Mouse (Mus musculus) kidney, embryonic 14.5 days (tissue): ENCODE data around the gene Sec22c. TPM values are rescaled to one million over a fixed set of nuclear protein-coding genes. Genes with fewer than 3 reads are reported as not detected.
A peak's percentile ranks its signal among the peaks of the same experiment; 100 is the strongest.

Source experiments
- ATAC-seq: fragments of 200-750 bp; cut with Nextera tagmentation; 2 replicates; pipeline ENCODE4 v1.8.0; 2017; ENCODE audit warnings: moderate number of reproducible peaks, mild to moderate bottlenecking, moderate TSS enrichment, moderate library complexity; ENCODE audit not compliant: low FRiP score, low TSS enrichment
- H3K27ac ChIP-seq: fragments of 300-500 bp; sonication (generic); 2 replicates; pipeline ENCODE4 v1.5.1; 2014; ENCODE audit warnings: low read depth, mild to moderate bottlenecking, low read length, moderate library complexity, mixed read lengths
- H3K27me3 ChIP-seq: fragments of 300-500 bp; sonication (generic); 2 replicates; pipeline ENCODE4 v1.6.1; 2014; ENCODE audit warnings: mild to moderate bottlenecking, low read length; ENCODE audit not compliant: control insufficient read depth, insufficient read depth
- H3K36me3 ChIP-seq: fragments of 300-500 bp; sonication (generic); 2 replicates; pipeline ENCODE4 v1.6.1; 2014; ENCODE audit warnings: low read length, mixed read lengths; ENCODE audit not compliant: control insufficient read depth, insufficient read depth
- H3K4me1 ChIP-seq: fragments of 300-500 bp; sonication (generic); 2 replicates; pipeline ENCODE4 v1.6.1; 2014; ENCODE audit warnings: low read length, mixed read lengths; ENCODE audit not compliant: control insufficient read depth, insufficient read depth
- H3K4me2 ChIP-seq: fragments of 300-500 bp; sonication (generic); replicated peaks from 2 replicates; pipeline ENCODE4 v1.6.1; 2014; ENCODE audit warnings: low read depth, mild to moderate bottlenecking, low read length
- H3K4me3 ChIP-seq: fragments of 300-500 bp; sonication (generic); 2 replicates; pipeline ENCODE4 v1.5.1; 2014; ENCODE audit warnings: mild to moderate bottlenecking, low read length
- H3K9ac ChIP-seq: fragments of 300-500 bp; sonication (generic); 2 replicates; pipeline ENCODE4 v1.6.1; 2014; ENCODE audit warnings: low read depth, mild to moderate bottlenecking, low read length, moderate library complexity
- H3K9me3 ChIP-seq: fragments of 300-500 bp; sonication (generic); 2 replicates; pipeline ENCODE4 v1.6.1; 2016; ENCODE audit warnings: low read length; ENCODE audit not compliant: control insufficient read depth
- WGBS: fragments of 180-500 bp; shearing (Covaris S2); extraction: QIAGEN DNeasy Blood & Tissue Kit; methylation state at CpG from one replicate; pipeline ENCODE4 v1.1.7; 2014; 5-methylcytosine and 5-hydroxymethylcytosine counted together
- polyA plus RNA-seq: library from polyadenylated mRNA; unstranded; fragments of >200 nt; fragmentation: Nextera tagmentation; extraction: Ambion mirVana; gene quantifications from 2 replicates; pipeline ENCODE4 v1.2.1, GENCODE M21; 2014

Gene Sec22c
- polyA plus RNA-seq, 1 experiment from 2014 or later = 12.0 TPM

DNA sequence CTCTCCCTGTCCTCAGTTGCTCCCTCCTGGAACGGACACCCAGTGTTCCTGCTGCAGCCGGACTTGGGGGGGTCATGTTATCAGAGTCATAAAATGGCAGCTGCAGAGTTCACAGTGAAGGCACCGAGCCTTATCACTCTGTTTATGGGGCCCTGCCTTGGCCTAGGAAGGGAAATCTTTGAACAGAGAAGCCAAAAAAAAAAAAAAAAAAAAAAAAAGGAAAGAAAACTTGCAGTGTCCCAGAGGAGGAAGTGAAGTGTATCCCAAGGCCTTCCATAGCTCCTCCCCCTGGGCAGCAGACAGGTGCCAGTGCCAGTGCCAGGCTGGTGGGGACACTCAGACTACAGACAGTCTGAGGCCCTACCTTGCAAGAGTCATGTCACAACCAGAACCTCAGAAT, 60.4 kb downstream of the Sec22c start:
- Histone ChIP-seq H3K4me1 (peaks cover 12% of the 10 kb centered on the region; the same call in 1 of the 2 replicates), H3K4me2 (no peak overlapping the region), H3K27me3 (peaks cover 45% of the 10 kb centered on the region), H3K36me3 (no peaks in the 10 kb centered on the region), H3K9me3 (no peaks in the 10 kb centered on the region), H3K27ac (no peak overlapping the region), H3K9ac (no peak overlapping the region), H3K4me3 (no peak overlapping the region)
- 31% methylated on average over 3 of the region's 3 CpGs for WGBS
- no peak for ATAC-seq

DNA sequence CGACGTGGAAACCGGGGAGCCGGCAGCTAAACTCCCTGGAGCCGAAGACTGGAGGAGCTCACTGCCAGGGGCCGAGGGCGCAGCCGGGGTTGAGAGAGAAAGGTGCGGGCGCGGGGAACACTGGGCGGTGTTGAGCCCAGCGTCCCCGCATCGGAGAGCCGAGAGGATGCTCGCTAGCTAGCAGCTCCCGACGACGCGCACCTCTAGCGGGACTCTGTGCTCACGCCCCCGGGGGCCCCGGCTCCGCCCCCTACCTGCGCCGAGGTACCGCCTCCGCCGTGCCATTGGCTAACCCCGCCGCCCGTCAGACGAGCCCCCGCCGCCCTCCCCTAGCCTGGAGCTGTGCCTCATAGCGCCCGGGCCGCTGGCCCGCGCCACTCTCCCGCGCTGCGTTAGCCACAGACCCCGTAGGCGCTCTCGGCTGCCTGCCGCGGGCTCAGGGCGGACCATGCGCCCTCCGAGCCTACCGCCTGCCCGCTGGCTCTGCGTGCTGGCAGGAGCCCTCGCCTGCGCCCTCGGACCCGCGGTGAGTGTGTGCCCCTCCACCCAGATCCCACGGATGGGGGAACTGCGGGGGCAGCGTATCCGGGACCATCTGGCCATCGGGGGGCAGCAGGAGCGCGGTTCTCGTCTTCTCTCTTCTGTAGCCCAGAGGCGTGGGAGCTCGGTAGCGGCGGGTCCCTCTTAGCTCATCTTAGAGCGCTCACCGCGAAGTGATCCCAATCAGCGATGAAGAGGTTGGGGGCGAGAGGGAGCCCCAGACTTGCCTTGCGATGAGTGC, 62.7 kb downstream of the Sec22c start, which contains the start of gene Vipr1:
Gene Vipr1 (plus strand): TSS at position 316 of the 781 bp plus-strand sequence.
- Histone ChIP-seq H3K9ac (peak within 1 kb of the TSS; percentile 50), H3K27ac (no peak within 1 kb of the TSS), H3K9me3 (no peaks in the 10 kb centered on the region), H3K4me1 (peaks cover 12% of the 10 kb centered on the region; the same call in 1 of the 2 replicates), H3K36me3 (no peaks in the 10 kb centered on the region), H3K4me3 (peak within 1 kb of the TSS; percentile 46), H3K27me3 (peaks cover 52% of the 10 kb centered on the region), H3K4me2 (peak within 1 kb of the TSS; percentile 93)
- ATAC-seq = peak; percentile 85
- under 1% methylated on average over 66 of the region's 79 CpGs for WGBS

DNA sequence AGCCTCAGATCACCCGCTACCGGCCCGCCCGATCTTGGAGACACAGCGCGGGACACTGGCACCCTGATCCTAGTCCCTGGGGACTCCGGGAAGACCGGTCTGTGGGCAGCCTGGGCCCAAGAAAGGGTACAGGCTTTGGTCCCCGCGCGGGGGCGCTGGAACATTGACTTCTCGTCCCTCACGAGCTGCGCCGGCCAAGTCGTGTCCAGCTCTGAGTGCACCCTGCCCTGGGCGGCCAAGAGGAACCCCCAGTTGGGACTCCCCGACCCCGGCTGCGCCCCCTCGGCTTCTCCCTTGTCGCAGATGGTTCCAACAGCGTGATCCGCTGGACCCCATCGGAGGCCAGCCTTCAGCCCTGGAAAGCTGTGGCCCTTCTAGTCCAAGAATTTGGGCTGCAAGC, 63.3 kb downstream of the Sec22c start, which contains the start of gene Lyzl4:
Gene Lyzl4 (minus strand): TSS at position 96 of the 400 bp plus-strand sequence.
- Histone ChIP-seq H3K36me3 (no peaks in the 10 kb centered on the region), H3K27ac (no peak within 1 kb of the TSS), H3K4me2 (peak within 1 kb of the TSS; percentile 93), H3K9me3 (no peaks in the 10 kb centered on the region), H3K4me1 (peaks cover 12% of the 10 kb centered on the region; the same call in 1 of the 2 replicates), H3K27me3 (peaks cover 52% of the 10 kb centered on the region), H3K4me3 (peak within 1 kb of the TSS; percentile 46), H3K9ac (peak within 1 kb of the TSS; percentile 50)
- peak; percentile 77 for ATAC-seq
- WGBS = 0% methylated on average over 26 of the region's 26 CpGs

DNA sequence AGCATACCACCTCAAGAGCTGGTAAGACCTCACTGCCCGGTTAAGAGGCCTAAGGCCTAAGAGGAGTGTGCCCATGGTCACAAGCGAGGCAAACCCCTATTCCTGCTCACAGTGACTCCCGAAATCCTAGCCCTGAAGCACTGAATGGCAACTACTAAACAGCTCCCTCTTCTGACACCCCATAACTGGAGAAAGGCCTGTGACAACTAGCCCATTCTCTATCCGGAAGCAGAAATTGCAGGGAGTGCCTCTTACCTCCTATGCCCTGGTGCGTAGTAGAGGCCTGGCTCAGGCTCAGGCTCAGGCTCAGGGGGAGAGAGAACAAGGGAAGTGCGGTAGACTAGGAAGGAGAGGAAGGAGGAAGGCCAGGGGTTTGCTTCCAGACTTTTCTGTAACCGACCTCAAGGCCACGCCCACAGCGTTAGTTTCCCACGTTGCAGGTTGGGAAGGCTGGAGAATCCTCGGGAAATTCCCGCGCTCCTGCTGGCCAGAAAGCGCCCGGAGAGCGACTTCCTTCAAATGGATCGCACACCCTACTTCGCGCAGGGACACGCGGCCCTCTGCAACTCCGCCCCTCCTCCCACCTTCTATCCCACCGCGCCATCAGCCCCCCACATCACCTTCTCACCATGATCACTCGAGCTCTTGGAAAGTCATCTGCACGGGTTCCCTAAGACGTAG, 63.9 kb downstream of the Sec22c start:
- Histone ChIP-seq H3K9me3 (no peaks in the 10 kb centered on the region), H3K4me2 (peak overlapping the region; percentile 93), H3K4me3 (peak overlapping the region; percentile 46), H3K27ac (no peak overlapping the region), H3K9ac (peak overlapping the region; percentile 50; the same call in 1 of the 2 replicates), H3K36me3 (no peaks in the 10 kb centered on the region), H3K4me1 (peaks cover 12% of the 10 kb centered on the region; the same call in 1 of the 2 replicates), H3K27me3 (peaks cover 52% of the 10 kb centered on the region)
- 11% methylated on average over 27 of the region's 27 CpGs for WGBS
- peak; percentile 3; the same call in 1 of the 2 replicates for ATAC-seq

DNA sequence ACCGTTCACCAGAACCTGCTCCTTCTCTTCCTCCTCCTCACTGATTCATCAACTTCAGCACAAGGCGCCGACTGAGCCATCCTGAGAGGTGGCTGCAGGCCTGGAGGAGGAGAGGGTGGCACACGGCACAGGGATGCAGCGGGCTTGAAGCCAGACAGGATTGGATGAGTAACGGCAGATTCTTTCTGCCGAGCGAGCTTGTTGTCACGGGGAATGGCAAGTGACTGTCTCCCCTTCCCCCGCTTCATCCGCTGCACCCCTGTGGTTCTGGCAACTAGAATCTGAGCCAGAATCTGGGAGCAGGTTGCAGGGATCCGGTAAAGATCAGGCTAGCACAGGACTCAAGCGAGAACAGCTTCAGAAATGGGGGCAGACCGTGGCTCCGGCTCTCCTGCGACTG, 65.5 kb downstream of the Sec22c start:
- H3K27me3 ChIP-seq = peaks cover 52% of the 10 kb centered on the region
- WGBS = 47% methylated on average over 16 of the region's 16 CpGs

DNA sequence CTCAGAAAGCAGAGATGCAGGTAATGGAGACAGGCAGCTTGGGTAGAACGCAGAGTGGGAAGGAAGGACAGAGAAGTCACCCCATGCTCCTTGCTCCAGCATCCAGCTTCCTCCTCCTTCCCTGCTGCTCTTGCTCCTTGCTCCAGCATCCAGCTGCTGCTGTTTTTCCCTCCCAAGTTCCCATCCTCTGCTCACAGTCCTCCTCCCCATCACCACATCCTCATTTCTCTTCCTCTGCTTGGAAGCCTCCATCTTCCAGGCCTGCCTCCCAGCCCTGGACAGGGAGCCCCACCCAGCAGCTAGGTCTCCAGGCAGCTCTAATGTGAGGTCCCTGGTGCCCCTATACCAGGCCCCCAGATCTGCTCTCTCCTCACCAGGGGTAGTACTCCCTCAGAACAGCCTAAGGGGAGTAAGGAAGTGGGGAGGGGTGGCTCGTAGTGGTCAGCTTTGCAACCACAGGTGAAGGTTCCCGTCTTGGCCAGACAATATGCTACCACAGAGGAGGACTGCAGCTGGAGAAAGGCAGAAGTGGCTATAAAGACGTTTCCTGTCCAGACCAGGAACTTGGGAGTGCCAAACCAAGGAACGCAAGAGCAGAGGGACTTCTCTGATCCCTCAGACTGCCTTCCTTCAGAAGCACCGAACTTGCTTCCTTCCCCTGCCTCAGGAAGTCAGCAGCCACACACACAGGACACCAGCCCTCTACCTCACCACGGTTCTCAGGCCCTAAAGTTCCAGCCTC, 69.3 kb downstream of the Sec22c start:
- Histone ChIP-seq H3K27me3 (peaks cover 19% of the 10 kb centered on the region), H3K36me3 (no peaks in the 10 kb centered on the region), H3K9ac (no peak overlapping the region), H3K4me3 (no peak overlapping the region), H3K4me1 (no peaks in the 10 kb centered on the region), H3K9me3 (no peaks in the 10 kb centered on the region), H3K4me2 (no peak overlapping the region), H3K27ac (no peak overlapping the region)
- ATAC-seq = no peak
- WGBS = 39% methylated on average over 7 of the region's 7 CpGs

More for the DNA sequence above, 65.5 kb downstream of the Sec22c start:
- Histone ChIP-seq H3K27ac (no peak overlapping the region), H3K4me3 (no peak overlapping the region), H3K4me2 (no peak overlapping the region), H3K36me3 (no peaks in the 10 kb centered on the region), H3K4me1 (peaks cover 12% of the 10 kb centered on the region; the same call in 1 of the 2 replicates), H3K9me3 (no peaks in the 10 kb centered on the region), H3K9ac (no peak overlapping the region)
- ATAC-seq = no peak

DNA sequence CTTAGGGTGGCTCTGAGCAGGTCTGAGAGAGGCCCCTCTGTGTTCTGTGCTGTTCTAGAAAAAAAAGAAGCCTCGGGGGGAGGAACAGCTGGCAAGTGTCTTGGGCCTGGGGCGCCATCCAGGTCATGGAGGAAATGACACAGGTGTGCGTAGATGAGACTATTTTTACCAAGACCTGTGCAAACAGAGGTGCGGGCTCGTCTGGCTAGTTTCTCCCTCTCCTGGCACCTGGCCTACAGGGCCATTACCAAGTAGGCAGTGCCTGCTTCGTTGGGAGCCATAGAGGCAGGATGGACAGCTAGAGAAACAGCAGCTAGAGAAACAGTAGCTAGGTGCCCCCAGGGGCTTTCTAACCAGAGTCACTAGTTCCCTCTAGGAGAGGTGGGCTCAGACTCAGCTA, 72.0 kb downstream of the Sec22c start:
- ATAC-seq = no peak
- Histone ChIP-seq H3K4me2 (no peak overlapping the region), H3K36me3 (no peaks in the 10 kb centered on the region), H3K4me1 (no peaks in the 10 kb centered on the region), H3K27me3 (no peaks in the 10 kb centered on the region; the same call in 1 of the 2 replicates), H3K9ac (no peak overlapping the region), H3K9me3 (no peaks in the 10 kb centered on the region), H3K4me3 (no peak overlapping the region), H3K27ac (no peak overlapping the region)
- 77% methylated on average over 6 of the region's 6 CpGs for WGBS

DNA sequence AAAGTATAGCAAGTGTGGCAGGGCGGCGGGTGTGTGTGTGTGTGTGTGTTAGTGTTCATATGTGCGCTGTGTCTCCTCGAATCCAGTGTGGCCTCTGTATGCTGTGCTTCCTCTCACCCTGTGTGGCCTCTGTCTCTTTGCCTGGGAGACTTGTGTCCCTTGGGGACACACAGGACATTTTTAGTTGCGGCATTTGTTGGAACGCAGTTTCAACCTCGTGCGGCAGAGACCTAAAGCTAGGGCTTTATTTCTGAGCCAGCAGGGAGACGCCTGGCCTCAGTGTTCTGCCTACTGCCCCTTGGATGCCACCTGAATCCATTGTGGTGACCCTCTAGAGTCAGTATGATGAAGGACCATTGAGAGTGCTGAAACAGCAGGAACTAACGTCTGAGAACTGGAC, 72.4 kb downstream of the Sec22c start:
- H3K27ac ChIP-seq = no peak overlapping the region
- H3K9me3 ChIP-seq = no peaks in the 10 kb centered on the region
- H3K4me2 ChIP-seq = no peak overlapping the region
- WGBS = 86% methylated on average over 10 of the region's 10 CpGs
- no peak overlapping the region for H3K4me3 ChIP-seq
- H3K9ac ChIP-seq = no peak overlapping the region
- no peak for ATAC-seq
- no peaks in the 10 kb centered on the region; the same call in 1 of the 2 replicates for H3K27me3 ChIP-seq
- no peaks in the 10 kb centered on the region for H3K36me3 ChIP-seq
- H3K4me1 ChIP-seq = no peaks in the 10 kb centered on the region
